Mouse (Mus musculus): ENCODE data around the gene Greb1. TPM values are rescaled to one million over a fixed set of nuclear protein-coding genes. Genes with fewer than 3 reads are reported as not detected.

Greb1 gene
- polyA plus RNA-seq, 1 experiment from 2014 or later: 3.8 TPM

DNA sequence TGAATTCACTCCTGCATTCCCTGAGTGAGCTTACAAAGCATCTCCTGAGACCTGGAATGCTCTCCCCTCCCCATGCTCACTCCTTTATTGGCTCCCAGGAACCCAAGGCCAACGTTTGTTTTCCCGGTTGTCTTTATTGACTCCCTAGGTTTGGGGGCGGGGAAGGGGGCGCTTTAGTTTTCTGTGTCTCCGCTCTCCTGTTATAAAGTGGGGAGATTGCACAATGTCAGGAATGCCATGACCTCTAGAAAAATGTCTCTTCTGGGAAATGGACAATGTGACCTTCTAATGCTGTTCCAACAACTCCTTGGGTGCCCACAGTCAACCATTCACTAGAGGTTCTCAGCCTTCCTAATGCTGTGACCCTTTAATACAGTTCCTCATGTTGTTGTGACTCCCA, 22.2 kb downstream of the Greb1 start:
- no peak overlapping the region for H3K27ac ChIP-seq (ENCODE audit: low read length)
- H3K9me3 ChIP-seq (ENCODE audit: control insufficient read depth, low read length): no peaks in the 10 kb centered on the region
- H3K27me3 ChIP-seq (ENCODE audit: control insufficient read depth, insufficient read depth, low read depth, low read length): no peaks in the 10 kb centered on the region
- 71% methylated on average over 5 of the region's 5 CpGs for WGBS
- no peak for ATAC-seq (ENCODE audit: low read depth)
- H3K9ac ChIP-seq (ENCODE audit: low read length): no peak overlapping the region
- H3K4me1 ChIP-seq (replicated peaks; ENCODE audit: control insufficient read depth, insufficient read depth, low read length): 0 out of 2 replicates have a peak, but pooled peaks cover 2% of the 10 kb centered on the region
- H3K36me3 ChIP-seq (ENCODE audit: control insufficient read depth, insufficient read depth, low read length): no peaks in the 10 kb centered on the region
- H3K4me3 ChIP-seq (ENCODE audit: low read length): no peak overlapping the region
- H3K4me2 ChIP-seq (ENCODE audit: low read depth, low read length): no peak overlapping the region

DNA sequence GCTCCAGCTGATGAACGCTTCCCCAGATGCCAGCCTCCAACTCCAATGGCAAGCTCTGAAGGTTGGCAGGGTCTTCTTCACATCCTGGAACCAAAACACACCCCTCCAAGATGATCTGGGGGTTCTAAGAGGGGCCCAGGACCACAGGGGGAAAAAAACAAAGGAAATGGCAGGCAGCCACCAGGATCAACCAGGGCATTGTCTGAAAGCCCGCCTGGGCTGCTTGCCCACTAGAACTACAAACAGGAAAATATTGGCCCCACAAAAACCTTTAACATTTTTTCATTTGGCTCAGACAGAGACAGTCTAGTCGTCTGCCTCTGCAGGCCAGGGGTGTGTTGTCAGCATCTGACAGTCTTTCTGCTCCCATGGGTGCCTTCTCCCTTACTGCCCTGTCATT, 25.3 kb downstream of the Greb1 start:
- H3K27me3 ChIP-seq (ENCODE audit: control insufficient read depth, insufficient read depth, low read depth, low read length): no peaks in the 10 kb centered on the region
- no peak for ATAC-seq (ENCODE audit: low read depth)

GRCm38 (mm10) chr12:16774605-16775004, 26.1 kb downstream of the Greb1 start:
- Histone ChIP-seq H3K4me3 (ENCODE audit: low read length) (no peak overlapping the region), H3K27ac (ENCODE audit: low read length) (no peak overlapping the region), H3K9me3 (ENCODE audit: control insufficient read depth, low read length) (no peaks in the 10 kb centered on the region), H3K4me2 (ENCODE audit: low read depth, low read length) (no peak overlapping the region), H3K36me3 (ENCODE audit: control insufficient read depth, insufficient read depth, low read length) (no peaks in the 10 kb centered on the region), H3K4me1 (replicated peaks; ENCODE audit: control insufficient read depth, insufficient read depth, low read length) (no peaks in the 10 kb centered on the region), H3K27me3 (ENCODE audit: control insufficient read depth, insufficient read depth, low read depth, low read length) (no peaks in the 10 kb centered on the region), H3K9ac (ENCODE audit: low read length) (no peak overlapping the region)
- ATAC-seq (ENCODE audit: low read depth): no peak
- 88% methylated on average over 4 of the region's 4 CpGs for WGBS

More for the DNA sequence above, 25.3 kb downstream of the Greb1 start:
- no peaks in the 10 kb centered on the region for H3K9me3 ChIP-seq (ENCODE audit: control insufficient read depth, low read length)
- no peak overlapping the region for H3K4me3 ChIP-seq (ENCODE audit: low read length)
- WGBS: 53% methylated on average over 3 of the region's 3 CpGs
- H3K27ac ChIP-seq (ENCODE audit: low read length): no peak overlapping the region
- no peak overlapping the region for H3K9ac ChIP-seq (ENCODE audit: low read length)
- H3K4me2 ChIP-seq (ENCODE audit: low read depth, low read length): no peak overlapping the region
- H3K36me3 ChIP-seq (ENCODE audit: control insufficient read depth, insufficient read depth, low read length): no peaks in the 10 kb centered on the region
- H3K4me1 ChIP-seq (replicated peaks; ENCODE audit: control insufficient read depth, insufficient read depth, low read length): no peaks in the 10 kb centered on the region

- H3K9me3 ChIP-seq (ENCODE audit: control insufficient read depth, low read length): no peaks in the 10 kb centered on the region
- no peak overlapping the region for H3K4me2 ChIP-seq (ENCODE audit: low read depth, low read length)
- no peaks in the 10 kb centered on the region for H3K4me1 ChIP-seq (replicated peaks; ENCODE audit: control insufficient read depth, insufficient read depth, low read length)
- ATAC-seq (ENCODE audit: low read depth): no peak
- H3K27ac ChIP-seq (ENCODE audit: low read length): no peak overlapping the region
- no peak overlapping the region for H3K4me3 ChIP-seq (ENCODE audit: low read length)
- WGBS: 80% methylated on average over 6 of the region's 6 CpGs
- H3K27me3 ChIP-seq (ENCODE audit: control insufficient read depth, insufficient read depth, low read depth, low read length): no peaks in the 10 kb centered on the region
- H3K36me3 ChIP-seq (ENCODE audit: control insufficient read depth, insufficient read depth, low read length): no peaks in the 10 kb centered on the region
- no peak overlapping the region for H3K9ac ChIP-seq (ENCODE audit: low read length)
Observed at GRCm38 (mm10) chr12:16769601-16770165, 31.0 kb downstream of the Greb1 start.

GRCm38 (mm10) chr12:16768711-16769110, 32.0 kb downstream of the Greb1 start:
- H3K4me3 ChIP-seq (ENCODE audit: low read length): no peak overlapping the region

DNA sequence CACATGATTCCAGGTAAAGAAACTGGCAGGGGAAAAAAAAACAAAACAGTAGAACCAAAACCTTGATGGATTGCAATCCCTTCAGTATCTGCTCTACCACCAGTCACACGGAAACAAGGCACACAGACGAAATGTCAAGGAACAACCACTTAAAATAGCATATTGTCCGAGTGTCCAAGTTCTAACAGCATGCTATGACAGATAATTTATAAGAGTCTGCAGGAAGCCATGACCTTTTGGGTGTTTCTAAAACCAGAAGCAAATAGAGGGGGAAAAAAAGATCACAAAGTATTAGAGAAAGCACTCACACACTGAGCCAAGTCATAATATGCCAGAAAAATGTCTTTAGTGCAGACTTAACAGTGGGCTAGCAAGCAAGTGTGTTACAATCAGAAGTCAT, 32.4 kb downstream of the Greb1 start:
- ATAC-seq (ENCODE audit: low read depth): no peak

More at GRCm38 (mm10) chr12:16768711-16769110, 32.0 kb downstream of the Greb1 start:
- Histone ChIP-seq H3K4me1 (replicated peaks; ENCODE audit: control insufficient read depth, insufficient read depth, low read length) (no peaks in the 10 kb centered on the region), H3K27me3 (ENCODE audit: control insufficient read depth, insufficient read depth, low read depth, low read length) (no peaks in the 10 kb centered on the region), H3K36me3 (ENCODE audit: control insufficient read depth, insufficient read depth, low read length) (no peaks in the 10 kb centered on the region), H3K9ac (ENCODE audit: low read length) (no peak overlapping the region), H3K4me2 (ENCODE audit: low read depth, low read length) (no peak overlapping the region), H3K27ac (ENCODE audit: low read length) (no peak overlapping the region), H3K9me3 (ENCODE audit: control insufficient read depth, low read length) (no peaks in the 10 kb centered on the region)
- no peak for ATAC-seq (ENCODE audit: low read depth)
- WGBS: 48% methylated on average over 2 of the region's 2 CpGs

GRCm38 (mm10) chr12:16764776-16765445, 35.8 kb downstream of the Greb1 start:
- H3K9me3 ChIP-seq (ENCODE audit: control insufficient read depth, low read length): no peaks in the 10 kb centered on the region
- H3K4me2 ChIP-seq (ENCODE audit: low read depth, low read length): no peak overlapping the region
- H3K27me3 ChIP-seq (ENCODE audit: control insufficient read depth, insufficient read depth, low read depth, low read length): no peaks in the 10 kb centered on the region
- no peak overlapping the region for H3K27ac ChIP-seq (ENCODE audit: low read length)
- no peak overlapping the region for H3K9ac ChIP-seq (ENCODE audit: low read length)
- no peaks in the 10 kb centered on the region for H3K4me1 ChIP-seq (replicated peaks; ENCODE audit: control insufficient read depth, insufficient read depth, low read length)
- 54% methylated on average over 12 of the region's 12 CpGs for WGBS
- H3K4me3 ChIP-seq (ENCODE audit: low read length): no peak overlapping the region
- no peaks in the 10 kb centered on the region for H3K36me3 ChIP-seq (ENCODE audit: control insufficient read depth, insufficient read depth, low read length)
- no peak for ATAC-seq (ENCODE audit: low read depth)

More for the DNA sequence above, 32.4 kb downstream of the Greb1 start:
- Histone ChIP-seq H3K27ac (ENCODE audit: low read length) (no peak overlapping the region), H3K9me3 (ENCODE audit: control insufficient read depth, low read length) (no peaks in the 10 kb centered on the region), H3K4me1 (replicated peaks; ENCODE audit: control insufficient read depth, insufficient read depth, low read length) (no peaks in the 10 kb centered on the region), H3K9ac (ENCODE audit: low read length) (no peak overlapping the region), H3K4me2 (ENCODE audit: low read depth, low read length) (no peak overlapping the region), H3K36me3 (ENCODE audit: control insufficient read depth, insufficient read depth, low read length) (no peaks in the 10 kb centered on the region), H3K4me3 (ENCODE audit: low read length) (no peak overlapping the region), H3K27me3 (ENCODE audit: control insufficient read depth, insufficient read depth, low read depth, low read length) (no peaks in the 10 kb centered on the region)
- WGBS: 14% methylated on average over 3 of the region's 3 CpGs

DNA sequence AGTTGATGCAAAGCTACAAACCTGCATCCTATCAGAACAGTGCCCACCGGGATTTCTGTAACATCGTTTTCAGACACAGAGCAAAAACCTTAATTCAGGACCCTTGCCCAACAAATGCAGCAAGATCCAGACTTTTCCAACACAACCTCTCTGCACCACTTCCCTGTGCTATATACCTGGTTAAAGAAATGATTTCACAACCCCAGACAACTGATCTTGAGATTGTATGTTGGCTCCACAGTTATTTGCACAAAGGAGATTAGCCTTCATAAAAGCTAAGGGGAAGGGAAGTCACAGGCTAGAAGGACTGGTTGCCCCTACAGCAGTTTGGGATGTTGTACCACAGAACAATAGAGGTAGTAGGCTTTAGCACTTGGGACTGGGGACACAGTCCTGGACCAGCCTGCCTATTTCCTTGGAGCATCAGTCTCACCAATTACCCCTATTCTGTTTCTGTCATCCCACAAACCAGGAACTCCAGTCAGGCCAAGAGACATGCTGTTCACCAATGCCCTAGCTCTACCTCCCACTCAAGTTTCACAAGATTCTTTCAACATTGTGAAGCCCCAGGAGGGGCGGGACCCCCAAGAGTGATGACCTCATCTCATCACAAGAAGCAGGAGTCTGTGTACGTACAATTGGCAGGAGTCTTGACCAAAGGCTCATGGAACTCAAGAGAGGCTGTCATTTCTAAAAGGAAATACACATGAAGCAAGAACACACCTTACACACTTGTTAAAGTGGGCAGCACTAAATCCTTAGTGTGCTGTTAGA, 36.9 kb downstream of the Greb1 start:
- 71% methylated on average over 4 of the region's 4 CpGs for WGBS
- H3K27me3 ChIP-seq (ENCODE audit: control insufficient read depth, insufficient read depth, low read depth, low read length): no peaks in the 10 kb centered on the region
- no peaks in the 10 kb centered on the region for H3K36me3 ChIP-seq (ENCODE audit: control insufficient read depth, insufficient read depth, low read length)
- no peak overlapping the region for H3K4me2 ChIP-seq (ENCODE audit: low read depth, low read length)
- no peaks in the 10 kb centered on the region for H3K9me3 ChIP-seq (ENCODE audit: control insufficient read depth, low read length)
- H3K9ac ChIP-seq (ENCODE audit: low read length): no peak overlapping the region
- no peak for ATAC-seq (ENCODE audit: low read depth)
- no peak overlapping the region for H3K4me3 ChIP-seq (ENCODE audit: low read length)
- H3K4me1 ChIP-seq (replicated peaks; ENCODE audit: control insufficient read depth, insufficient read depth, low read length): no peaks in the 10 kb centered on the region
- H3K27ac ChIP-seq (ENCODE audit: low read length): no peak overlapping the region

DNA sequence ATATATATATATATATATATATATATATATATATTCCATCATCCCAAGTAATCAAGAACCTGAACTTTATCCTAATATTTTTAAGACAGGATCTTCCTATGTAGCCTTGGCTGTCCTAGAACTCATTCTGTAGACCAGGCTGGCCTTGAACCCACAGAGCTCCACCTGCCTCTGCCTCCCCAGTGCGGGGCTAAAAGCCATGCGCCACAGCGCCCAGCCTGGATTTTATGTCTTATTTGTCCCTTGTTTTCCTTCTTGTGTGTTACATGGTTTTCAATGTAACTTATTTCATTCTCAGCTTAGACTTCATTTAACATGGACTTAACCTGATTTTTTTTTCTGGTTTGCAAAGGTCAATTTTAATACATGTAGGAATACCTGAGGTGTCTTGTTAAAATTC, 39.2 kb downstream of the Greb1 start:
- H3K36me3 ChIP-seq (ENCODE audit: control insufficient read depth, insufficient read depth, low read length): no peaks in the 10 kb centered on the region
- H3K27me3 ChIP-seq (ENCODE audit: control insufficient read depth, insufficient read depth, low read depth, low read length): no peaks in the 10 kb centered on the region
- no peak overlapping the region for H3K27ac ChIP-seq (ENCODE audit: low read length)
- no peak overlapping the region for H3K9ac ChIP-seq (ENCODE audit: low read length)
- H3K9me3 ChIP-seq (ENCODE audit: control insufficient read depth, low read length): no peaks in the 10 kb centered on the region
- H3K4me3 ChIP-seq (ENCODE audit: low read length): no peak overlapping the region
- H3K4me1 ChIP-seq (replicated peaks; ENCODE audit: control insufficient read depth, insufficient read depth, low read length): no peaks in the 10 kb centered on the region
- H3K4me2 ChIP-seq (ENCODE audit: low read depth, low read length): no peak overlapping the region
- ATAC-seq (ENCODE audit: low read depth): no peak
- WGBS: 94% methylated on average over 3 of the region's 3 CpGs

All from lung, embryonic 16.5 days (tissue).